Mouse (Mus musculus) midbrain, embryonic 14.5 days (tissue): ENCODE measurements around the gene A030014E15Rik. TPM values are rescaled to one million over a fixed set of nuclear protein-coding genes. Genes with fewer than 3 reads are reported as not detected.

Experiments used
- ATAC-seq: fragments of 200-750 bp; cut with Nextera tagmentation; 2 replicates; pipeline ENCODE4 v1.8.0; 2017; ENCODE audit warnings: moderate number of reproducible peaks, moderate library complexity; ENCODE audit not compliant: low FRiP score, low TSS enrichment
- DNase-seq: peaks from one replicate; pipeline ENCODE4 v3.0.0-alpha.2; 2015
- H3K27ac ChIP-seq: fragments of 300-500 bp; sonication (generic); replicated peaks from 2 replicates; pipeline ENCODE4 v1.5.1; 2014; ENCODE audit warnings: mild to moderate bottlenecking, low read depth, low read length, moderate library complexity
- H3K27me3 ChIP-seq: fragments of 300-500 bp; sonication (generic); 2 replicates; pipeline ENCODE4 v1.6.1; 2014; ENCODE audit warnings: low read length, control low read depth, mixed read lengths; ENCODE audit not compliant: control insufficient read depth, insufficient read depth
- H3K36me3 ChIP-seq: fragments of 300-500 bp; sonication (generic); 2 replicates; pipeline ENCODE4 v1.6.1; 2014; ENCODE audit warnings: low read length, control low read depth; ENCODE audit not compliant: control insufficient read depth, insufficient read depth
- H3K4me1 ChIP-seq: fragments of 300-500 bp; sonication (generic); 2 replicates; pipeline ENCODE4 v1.6.1; 2014; ENCODE audit warnings: mild to moderate bottlenecking, antibody characterized with exemption, low read length, control low read depth; ENCODE audit not compliant: control insufficient read depth, insufficient read depth
- H3K4me2 ChIP-seq: fragments of 300-500 bp; sonication (generic); 2 replicates; pipeline ENCODE4 v1.6.1; 2014; ENCODE audit warnings: mild to moderate bottlenecking, low read length, moderate library complexity
- H3K4me3 ChIP-seq: fragments of 300-500 bp; sonication (generic); replicated peaks from 2 replicates; pipeline ENCODE4 v1.5.1; 2014; ENCODE audit warnings: low read depth, low read length
- H3K9ac ChIP-seq: fragments of 300-500 bp; sonication (generic); replicated peaks from 2 replicates; pipeline ENCODE4 v1.6.1; 2014; ENCODE audit warnings: mild to moderate bottlenecking, low read length, moderate library complexity
- H3K9me3 ChIP-seq: fragments of 300-500 bp; sonication (generic); 2 replicates; pipeline ENCODE4 v1.6.1; 2016; ENCODE audit warnings: low read length, control low read depth, mixed read lengths; ENCODE audit not compliant: control insufficient read depth
- WGBS: fragments of 180-500 bp; shearing (Covaris S2); extraction: QIAGEN DNeasy Blood & Tissue Kit; methylation state at CpG from one replicate; pipeline ENCODE4 v1.1.7; 2014; 5-methylcytosine and 5-hydroxymethylcytosine counted together
- polyA plus RNA-seq: library from polyadenylated mRNA; unstranded; fragments of >200 nt; fragmentation: Nextera tagmentation; extraction: Ambion mirVana; gene quantifications from 2 replicates; pipeline ENCODE4 v1.2.1, GENCODE M21; 2014

Gene A030014E15Rik
- polyA plus RNA-seq, 1 experiment from 2014 or later = not detected

DNA sequence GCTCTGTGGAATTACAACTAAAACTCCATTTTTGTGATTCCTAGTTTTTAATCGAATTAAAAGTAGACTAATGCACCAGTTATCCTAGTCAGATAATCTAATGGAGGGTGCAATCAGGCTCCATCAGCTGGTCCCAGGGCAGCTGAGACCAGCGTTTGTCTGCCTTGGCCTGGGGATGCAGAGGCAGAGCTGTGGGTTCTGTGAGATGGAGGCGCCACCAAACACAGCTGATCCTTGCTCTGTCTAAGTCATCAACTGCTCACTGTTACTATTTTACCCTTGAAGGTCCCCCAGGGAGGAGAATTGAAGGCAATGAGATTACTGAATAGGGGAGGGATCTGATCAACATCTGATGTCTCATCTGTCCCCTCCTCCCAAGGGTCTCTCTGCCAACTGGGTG lies 41.7 kb downstream of the A030014E15Rik start:
- Histone ChIP-seq H3K4me1 (no peaks in the 10 kb centered on the region), H3K4me2 (no peak overlapping the region), H3K36me3 (no peaks in the 10 kb centered on the region), H3K9ac (no peak overlapping the region), H3K27ac (no peak overlapping the region), H3K4me3 (no peak overlapping the region), H3K9me3 (no peaks in the 10 kb centered on the region), H3K27me3 (no peaks in the 10 kb centered on the region)
- ATAC-seq = no peak
- WGBS = 69% methylated on average over 3 of the region's 3 CpGs
- DNase-seq = no peak

DNA sequence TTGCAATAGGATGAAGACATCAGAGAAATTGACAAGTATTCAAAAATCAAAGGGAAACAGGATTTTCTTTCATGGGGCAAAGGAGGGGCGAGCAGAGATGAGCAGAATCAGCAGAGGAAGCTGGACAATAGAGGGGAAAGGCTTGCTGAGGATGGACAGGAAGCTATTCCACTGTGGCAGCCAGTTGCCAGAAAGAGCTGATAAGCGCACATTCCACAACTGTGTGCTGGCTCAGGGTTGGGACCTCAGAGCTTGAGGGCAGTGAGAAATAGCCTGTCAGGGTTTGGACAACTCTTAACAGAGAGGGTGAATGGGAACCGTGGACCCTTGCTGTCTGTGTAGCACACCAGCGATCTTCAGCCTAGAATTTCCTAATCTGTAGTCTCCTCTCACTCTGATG lies 47.3 kb downstream of the A030014E15Rik start:
- Histone ChIP-seq H3K36me3 (no peaks in the 10 kb centered on the region), H3K9me3 (no peaks in the 10 kb centered on the region), H3K9ac (no peak overlapping the region), H3K4me1 (no peaks in the 10 kb centered on the region), H3K27me3 (no peaks in the 10 kb centered on the region), H3K4me2 (no peak overlapping the region), H3K4me3 (no peak overlapping the region), H3K27ac (no peak overlapping the region)
- ATAC-seq = no peak; the same call in 1 of the 2 replicates
- WGBS = 31% methylated on average over 4 of the region's 4 CpGs
- no peak for DNase-seq

DNA sequence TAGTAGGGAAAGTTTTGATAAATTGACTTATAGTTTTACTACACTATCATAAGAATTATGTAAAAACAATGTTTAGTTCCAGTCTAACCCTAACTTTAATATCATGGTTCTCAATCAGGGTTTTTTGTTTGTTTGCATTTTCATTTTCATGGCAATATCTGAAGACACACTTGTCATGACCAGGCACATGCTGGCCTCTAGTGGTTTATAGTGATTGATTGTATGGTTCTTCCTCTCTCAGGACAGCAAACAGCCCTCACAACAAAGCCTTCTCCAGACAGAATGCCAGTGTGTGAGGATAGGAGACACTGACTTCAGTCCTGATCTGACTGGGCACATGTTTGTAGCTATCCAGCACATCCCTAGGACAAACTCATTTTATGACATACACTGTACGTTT lies 48.5 kb downstream of the A030014E15Rik start:
- Histone ChIP-seq H3K9me3 (no peaks in the 10 kb centered on the region), H3K27me3 (no peaks in the 10 kb centered on the region), H3K9ac (no peak overlapping the region), H3K4me2 (no peak overlapping the region), H3K27ac (no peak overlapping the region), H3K4me1 (no peaks in the 10 kb centered on the region), H3K4me3 (no peak overlapping the region), H3K36me3 (no peaks in the 10 kb centered on the region)
- DNase-seq = no peak
- 86% methylated on average over 1 of the region's 1 CpGs for WGBS
- ATAC-seq = no peak

- Histone ChIP-seq H3K27ac (no peak overlapping the region), H3K9ac (no peak overlapping the region), H3K4me3 (no peak overlapping the region), H3K4me2 (no peak overlapping the region), H3K9me3 (no peaks in the 10 kb centered on the region), H3K27me3 (no peaks in the 10 kb centered on the region), H3K36me3 (no peaks in the 10 kb centered on the region), H3K4me1 (no peaks in the 10 kb centered on the region)
- no peak for ATAC-seq
- no peak for DNase-seq
- WGBS = 63% methylated on average over 6 of the region's 6 CpGs
Measured at GRCm38 (mm10) chr1:82973901-82974300, 49.2 kb downstream of the A030014E15Rik start.

- DNase-seq = no peak
Measured at GRCm38 (mm10) chr1:82974342-82974741, 49.6 kb downstream of the A030014E15Rik start.

More at GRCm38 (mm10) chr1:82974342-82974741, 49.6 kb downstream of the A030014E15Rik start:
- H3K9me3 ChIP-seq = no peaks in the 10 kb centered on the region
- 95% methylated on average over 9 of the region's 9 CpGs for WGBS
- H3K27ac ChIP-seq = no peak overlapping the region
- ATAC-seq = no peak
- no peak overlapping the region for H3K4me2 ChIP-seq
- H3K9ac ChIP-seq = no peak overlapping the region
- no peak overlapping the region for H3K4me3 ChIP-seq
- no peaks in the 10 kb centered on the region for H3K27me3 ChIP-seq
- H3K36me3 ChIP-seq = no peaks in the 10 kb centered on the region
- no peaks in the 10 kb centered on the region for H3K4me1 ChIP-seq

Other genes starting within 250 kb of the A030014E15Rik start
- gene Mff, start 200.0 kb upstream of the A030014E15Rik start, polyA plus RNA-seq = 449 and 463 TPM in 2 replicates
- gene Tm4sf20, start 156.5 kb upstream of the A030014E15Rik start, polyA plus RNA-seq = 0.38 TPM in 1 of 2 replicates, not detected in the other
- not detected in 2 replicates for gene Gm47791, start 153.7 kb upstream of the A030014E15Rik start, polyA plus RNA-seq
- 32.4 and 43.7 TPM in 2 replicates for gene Agfg1, start 85.4 kb upstream of the A030014E15Rik start, polyA plus RNA-seq
- 0.46 and 0.66 TPM in 2 replicates for gene A030005L19Rik, start 11.6 kb upstream of the A030014E15Rik start, polyA plus RNA-seq
- gene Gm6217, start 6.5 kb downstream of the A030014E15Rik start, polyA plus RNA-seq = not detected in 2 replicates
- gene A030003K21Rik, start 18.5 kb downstream of the A030014E15Rik start, polyA plus RNA-seq = not detected in 2 replicates
- not detected in 2 replicates for gene Gm7544, start 31.1 kb downstream of the A030014E15Rik start, polyA plus RNA-seq
- gene Gm47955, start 35.4 kb downstream of the A030014E15Rik start, polyA plus RNA-seq = not detected in 2 replicates
- not detected in 2 replicates for gene Gm47959, start 75.6 kb downstream of the A030014E15Rik start, polyA plus RNA-seq
- gene Slc19a3, start 113.5 kb downstream of the A030014E15Rik start, polyA plus RNA-seq = 0.15 and 0.79 TPM in 2 replicates
- gene Krtap28-10, start 117.6 kb downstream of the A030014E15Rik start, polyA plus RNA-seq = not detected in 2 replicates
- not detected in 2 replicates for gene Gm47969, start 120.0 kb downstream of the A030014E15Rik start, polyA plus RNA-seq
- gene A030005K14Rik, start 134.5 kb downstream of the A030014E15Rik start, polyA plus RNA-seq = not detected in 2 replicates
- gene Krtap28-13, start 136.0 kb downstream of the A030014E15Rik start, polyA plus RNA-seq = not detected in 2 replicates
- not detected in 2 replicates for gene Ccl20, start 191.8 kb downstream of the A030014E15Rik start, polyA plus RNA-seq
- gene Daw1, start 234.8 kb downstream of the A030014E15Rik start, polyA plus RNA-seq = 0.80 and 1.00 TPM in 2 replicates